Mouse (Mus musculus): ENCODE results near the gene Armc7. TPM values are rescaled to one million over a fixed set of nuclear protein-coding genes. Genes with fewer than 3 reads are reported as not detected.
A peak's percentile ranks its signal among the peaks of the same experiment; 100 is the strongest.
"Not testable (repeated sequence)": the region's sequence is repeated elsewhere in the genome, so short reads cannot be mapped to it uniquely, and the experiment has no call there.

Gene Armc7
- polyA plus RNA-seq, 1 experiment from 2014 or later: 7.1 TPM

DNA sequence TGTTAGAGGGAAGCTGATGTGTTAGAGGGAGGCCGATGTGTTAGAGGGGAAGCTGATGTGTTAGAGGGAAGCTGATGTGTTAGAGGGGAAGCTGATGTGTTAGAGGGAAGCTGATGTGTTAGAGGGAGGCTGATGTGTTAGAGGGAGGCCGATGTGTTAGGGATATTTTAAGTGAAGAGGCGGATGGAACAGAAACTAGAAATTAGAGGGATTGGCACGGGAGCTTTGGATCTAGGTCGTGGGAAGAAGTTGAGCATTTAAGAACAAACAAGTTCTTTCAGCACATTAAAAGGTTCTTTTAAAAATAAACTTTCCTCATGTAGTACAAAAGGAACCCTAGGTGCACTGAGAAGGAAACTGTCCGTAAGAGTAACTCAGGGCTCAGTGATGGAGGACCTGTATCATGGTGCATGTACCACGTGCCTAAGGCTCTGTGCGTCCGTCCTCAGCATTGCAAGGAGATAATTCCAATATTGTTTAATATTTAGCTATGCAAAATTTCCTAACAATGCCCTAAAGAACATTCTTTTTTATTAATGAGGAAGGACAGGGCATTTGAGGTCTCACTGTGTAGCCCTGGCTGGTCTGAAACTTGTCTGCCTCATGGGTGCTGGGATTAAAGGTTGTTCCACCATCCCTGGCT lies 3.0 kb downstream of the Armc7 start:
- WGBS: 78% methylated on average over 9 of the region's 9 CpGs
- H3K4me1 ChIP-seq: peaks cover 28% of the 10 kb centered on the region
- H3K4me3 ChIP-seq: no peak overlapping the region
- ATAC-seq (ENCODE audit: borderline replicate concordance, extremely low read depth, low FRiP score, low TSS enrichment): no peak
- H3K9me3 ChIP-seq: no peaks in the 10 kb centered on the region
- H3K4me2 ChIP-seq: no peak overlapping the region
- H3K9ac ChIP-seq: no peak overlapping the region
- no peaks in the 10 kb centered on the region for H3K27me3 ChIP-seq
- no peaks in the 10 kb centered on the region for H3K36me3 ChIP-seq
- no peak overlapping the region for H3K27ac ChIP-seq

DNA sequence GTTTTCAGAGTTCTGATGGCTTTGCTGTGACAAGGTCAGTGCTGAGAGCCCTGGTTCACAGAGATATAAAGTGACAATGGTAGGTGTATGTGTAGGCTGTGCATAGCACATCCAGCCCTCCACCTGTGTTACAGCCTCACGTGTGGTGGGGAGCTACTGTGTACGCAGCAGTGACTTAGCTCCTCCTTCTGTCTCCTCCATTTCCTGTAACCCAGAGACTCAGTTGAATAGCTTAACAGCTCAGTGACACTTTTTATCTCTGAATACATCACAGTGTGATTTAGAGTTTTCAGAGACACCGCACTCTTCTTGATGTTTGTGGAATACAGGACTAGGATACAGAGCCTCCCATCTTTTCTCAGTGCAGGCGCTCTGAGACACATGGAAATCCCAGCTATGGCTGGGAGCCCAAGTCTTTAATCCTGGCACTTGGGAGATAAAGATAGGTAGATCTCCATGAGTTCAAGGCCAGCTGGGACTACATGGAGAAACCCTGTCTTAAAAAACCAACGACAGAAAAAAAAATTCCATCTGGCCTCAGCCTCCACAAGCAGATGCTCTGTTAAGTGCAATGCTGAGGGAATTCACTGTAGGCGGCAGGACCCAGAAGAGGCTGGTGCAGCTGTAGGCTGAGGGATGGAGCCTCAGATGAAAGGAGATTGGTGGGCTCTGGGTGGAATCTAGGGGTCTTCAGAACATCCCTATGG lies 6.2 kb downstream of the Armc7 start:
- Histone ChIP-seq H3K9ac (no peak overlapping the region), H3K4me3 (no peak overlapping the region), H3K9me3 (no peaks in the 10 kb centered on the region), H3K4me2 (no peak overlapping the region), H3K27ac (no peak overlapping the region), H3K27me3 (no peaks in the 10 kb centered on the region), H3K36me3 (no peaks in the 10 kb centered on the region), H3K4me1 (peaks cover 8% of the 10 kb centered on the region)
- no peak for ATAC-seq (ENCODE audit: borderline replicate concordance, extremely low read depth, low FRiP score, low TSS enrichment)
- 69% methylated on average over 6 of the region's 6 CpGs for WGBS

DNA sequence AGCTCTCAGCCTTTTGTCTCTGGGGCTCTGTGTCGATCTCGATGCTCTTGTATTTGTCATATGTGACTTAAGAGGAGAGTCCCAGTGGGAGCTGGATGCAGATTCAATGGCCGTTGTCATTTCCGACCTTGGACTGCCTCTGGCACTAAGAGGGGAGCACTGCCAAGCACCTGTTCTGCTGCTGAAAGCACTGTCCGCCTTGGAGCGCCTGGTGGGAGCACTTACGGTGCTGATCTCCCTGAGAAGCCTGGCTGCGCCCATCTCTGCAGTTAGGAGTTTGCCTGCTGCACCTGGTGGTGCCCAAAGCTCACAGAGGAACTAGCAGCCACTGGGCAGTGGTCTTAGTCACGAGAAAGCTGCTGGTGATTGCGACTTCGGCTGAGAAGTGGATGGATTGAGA lies 7.8 kb downstream of the Armc7 start:
- Histone ChIP-seq H3K27me3 (no peaks in the 10 kb centered on the region), H3K4me1 (no peaks in the 10 kb centered on the region), H3K4me3 (no peak overlapping the region), H3K36me3 (no peaks in the 10 kb centered on the region), H3K4me2 (no peak overlapping the region), H3K9ac (no peak overlapping the region), H3K9me3 (no peaks in the 10 kb centered on the region), H3K27ac (no peak overlapping the region)
- 69% methylated on average over 11 of the region's 11 CpGs for WGBS
- no peak for ATAC-seq (ENCODE audit: borderline replicate concordance, extremely low read depth, low FRiP score, low TSS enrichment)

DNA sequence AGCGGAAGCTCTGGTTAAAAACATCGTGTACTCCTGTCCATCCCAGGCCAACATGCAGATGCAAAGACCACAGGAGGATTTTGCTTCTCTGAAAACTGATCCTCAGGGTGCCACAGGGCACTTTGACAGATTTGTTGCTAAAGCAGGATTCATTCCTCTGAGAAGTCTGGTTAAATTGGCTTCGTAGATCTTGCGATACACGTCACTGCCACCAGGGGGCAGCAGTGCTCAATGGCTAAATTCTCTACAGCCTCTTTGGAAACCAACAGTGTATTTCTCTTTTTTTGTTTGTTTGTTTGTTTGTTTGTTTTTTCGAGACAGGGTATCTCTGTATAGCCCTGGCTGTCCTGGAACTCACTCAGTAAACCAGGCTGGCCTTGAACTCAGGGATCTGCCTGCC lies 8.3 kb downstream of the Armc7 start:
- no peaks in the 10 kb centered on the region for H3K4me1 ChIP-seq
- no peak overlapping the region for H3K4me2 ChIP-seq
- no peaks in the 10 kb centered on the region for H3K27me3 ChIP-seq
- H3K4me3 ChIP-seq: no peak overlapping the region
- no peak for ATAC-seq (ENCODE audit: borderline replicate concordance, extremely low read depth, low FRiP score, low TSS enrichment)
- H3K36me3 ChIP-seq: no peaks in the 10 kb centered on the region
- 17% methylated on average over 6 of the region's 6 CpGs for WGBS
- no peaks in the 10 kb centered on the region for H3K9me3 ChIP-seq
- no peak overlapping the region for H3K27ac ChIP-seq
- H3K9ac ChIP-seq: no peak overlapping the region

DNA sequence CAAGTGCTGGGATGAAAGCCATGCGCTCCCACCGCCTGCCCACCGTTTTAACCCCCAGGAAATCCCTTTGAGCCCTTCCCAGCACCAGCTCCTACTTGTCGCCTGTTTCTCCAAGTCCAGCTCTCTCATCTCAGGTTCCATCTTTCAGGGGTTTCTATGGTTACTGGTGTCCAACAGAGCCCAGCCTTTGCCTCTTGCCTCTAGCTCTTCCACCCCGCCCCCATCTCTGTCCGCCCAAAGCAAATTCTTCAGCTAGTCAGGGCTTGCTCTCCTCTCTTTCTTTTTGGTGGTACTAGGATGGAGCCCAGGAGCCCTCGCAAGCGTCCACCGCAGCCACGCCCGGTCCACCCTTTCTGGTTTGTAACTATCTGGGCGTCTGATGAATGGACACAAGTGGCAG lies 9.7 kb downstream of the Armc7 start:
- ATAC-seq (ENCODE audit: borderline replicate concordance, extremely low read depth, low FRiP score, low TSS enrichment): no peak
- Histone ChIP-seq H3K27ac (no peak overlapping the region), H3K9me3 (no peaks in the 10 kb centered on the region), H3K4me1 (no peaks in the 10 kb centered on the region), H3K9ac (no peak overlapping the region), H3K27me3 (no peaks in the 10 kb centered on the region), H3K36me3 (no peaks in the 10 kb centered on the region), H3K4me3 (no peak overlapping the region), H3K4me2 (no peak overlapping the region)
- 59% methylated on average over 12 of the region's 12 CpGs for WGBS

DNA sequence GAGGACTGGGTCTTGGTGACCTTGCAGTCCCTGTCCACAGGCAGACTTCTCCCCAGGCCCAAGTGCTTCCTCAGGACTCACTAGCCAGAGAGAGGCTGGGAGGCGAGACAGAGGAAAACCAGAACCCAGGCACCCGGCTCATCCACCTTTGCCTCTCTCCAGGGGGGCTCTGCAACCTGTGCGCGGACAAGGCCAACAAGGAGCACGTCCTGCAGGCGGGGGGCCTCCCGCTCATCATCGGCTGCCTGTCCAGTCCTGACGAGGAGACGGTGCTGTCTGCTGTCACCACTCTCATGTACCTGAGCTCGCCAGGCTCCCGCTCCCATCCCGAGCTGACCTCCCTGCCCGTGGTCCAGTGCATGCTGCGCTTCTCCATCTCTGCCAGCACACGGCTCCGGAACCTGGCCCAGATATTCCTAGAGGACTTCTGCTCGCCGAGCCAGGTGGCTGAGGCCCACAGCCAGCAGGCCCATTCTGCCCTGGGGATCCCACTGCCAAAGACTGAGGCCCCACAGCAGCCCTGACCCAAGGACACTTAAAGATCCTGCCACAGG lies 13.2 kb downstream of the Armc7 start:
- Histone ChIP-seq H3K4me1 (peaks cover 16% of the 10 kb centered on the region), H3K27ac (no peak overlapping the region), H3K9me3 (no peaks in the 10 kb centered on the region), H3K9ac (no peak overlapping the region), H3K4me3 (no peak overlapping the region), H3K4me2 (no peak overlapping the region), H3K36me3 (no peaks in the 10 kb centered on the region), H3K27me3 (no peaks in the 10 kb centered on the region)
- ATAC-seq (ENCODE audit: borderline replicate concordance, extremely low read depth, low FRiP score, low TSS enrichment): no peak
- 85% methylated on average over 19 of the region's 19 CpGs for WGBS

DNA sequence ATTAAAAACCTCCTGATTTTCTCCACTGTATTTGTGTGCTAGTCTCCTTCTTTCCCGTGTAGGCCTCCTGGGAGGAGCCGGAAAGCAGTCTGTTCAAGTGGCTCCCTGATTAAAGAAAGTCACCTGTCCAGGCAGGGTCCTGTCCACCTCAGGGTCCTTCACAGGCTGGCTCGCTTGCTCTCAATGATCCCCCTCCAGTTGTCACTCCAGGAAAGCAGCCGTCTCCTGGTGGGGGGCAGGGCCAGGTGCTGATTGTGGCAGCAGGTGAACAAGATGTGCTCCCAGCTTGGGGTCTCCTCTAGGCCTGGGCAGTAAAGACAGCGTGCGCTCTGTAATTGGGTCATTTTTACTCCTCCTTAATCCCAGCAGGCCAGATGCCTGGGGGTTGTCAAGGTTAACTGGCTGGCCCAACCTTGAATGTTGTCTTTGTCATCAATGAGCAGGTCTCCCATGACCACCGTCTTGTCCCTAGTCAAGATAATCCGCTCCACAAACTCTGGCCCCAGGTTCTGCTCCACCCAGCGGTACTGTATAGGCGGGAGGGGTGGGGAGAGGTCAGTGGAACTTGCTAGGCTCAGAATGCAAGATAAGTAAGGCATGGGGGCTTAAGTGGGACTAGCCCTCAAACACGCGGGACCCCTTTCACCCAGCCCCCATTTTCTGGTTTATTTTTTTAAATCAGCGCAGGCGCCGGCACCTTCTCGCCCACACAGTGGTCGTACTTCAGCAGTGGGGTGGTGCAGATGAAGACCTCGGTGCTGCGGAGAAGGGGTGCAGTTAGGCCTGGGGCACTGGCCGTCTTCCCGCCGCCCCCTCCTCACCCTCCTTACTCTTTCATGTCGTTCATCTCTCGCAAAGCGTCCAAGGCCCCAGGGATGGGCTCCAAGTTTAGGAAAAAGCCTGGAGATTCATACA lies 15.2 kb downstream of the Armc7 start:
- peak; percentile 28; the same call in 1 of the 2 replicates for ATAC-seq (ENCODE audit: borderline replicate concordance, extremely low read depth, low FRiP score, low TSS enrichment)
- H3K27ac ChIP-seq: no peak overlapping the region; the same call in 1 of the 2 replicates
- WGBS: 18% methylated on average over 25 of the region's 25 CpGs

DNA sequence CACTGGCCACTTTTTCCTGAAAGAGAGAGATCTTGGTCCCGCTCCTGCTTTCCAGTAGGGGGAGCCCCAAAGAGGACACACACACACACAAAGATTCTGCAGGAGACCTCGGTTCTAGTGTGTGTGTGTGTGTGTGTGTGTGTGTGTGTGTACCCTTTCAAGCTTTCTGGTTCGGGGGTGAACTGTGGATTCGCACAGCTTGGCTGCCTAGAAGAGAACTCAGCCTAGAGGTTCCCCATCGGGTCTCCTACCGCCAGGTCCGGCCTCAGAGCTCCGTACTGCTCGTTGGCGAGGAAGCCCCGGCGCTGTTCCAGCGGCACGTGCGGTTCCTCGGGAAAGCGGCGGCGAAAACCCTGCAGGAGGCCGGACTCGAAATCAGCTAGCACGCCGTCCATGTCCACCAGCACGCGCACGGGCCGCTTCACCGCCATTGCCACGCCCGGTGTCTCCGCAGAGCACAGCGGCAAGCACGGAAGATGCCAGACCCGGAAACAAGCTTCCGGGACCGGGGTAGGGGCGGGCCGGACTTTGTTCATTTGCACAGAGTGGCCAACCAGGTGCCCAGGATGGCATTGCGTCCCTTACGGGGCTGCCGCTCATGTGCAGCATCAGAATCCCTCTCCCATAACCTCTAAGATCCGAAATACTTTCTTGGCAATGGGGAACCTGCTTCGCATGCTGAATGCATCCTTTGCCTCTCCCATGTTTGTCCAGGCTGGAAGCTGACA lies 16.1 kb downstream of the Armc7 start, which contains the start of gene Nt5c:
Gene Nt5c, minus strand, starts transcription at position 507 of the 728 bp plus-strand sequence.
- H3K9me3 ChIP-seq: no peaks in the 10 kb centered on the region
- H3K27me3 ChIP-seq: no peaks in the 10 kb centered on the region
- WGBS: under 1% methylated on average over 43 of the region's 43 CpGs
- H3K9ac ChIP-seq: peak within 1 kb of the TSS; percentile 59
- ATAC-seq (ENCODE audit: borderline replicate concordance, extremely low read depth, low FRiP score, low TSS enrichment): peak; percentile 86
- H3K4me3 ChIP-seq: peak within 1 kb of the TSS; percentile 85
- no peaks in the 10 kb centered on the region for H3K36me3 ChIP-seq
- peak within 1 kb of the TSS; percentile 87 for H3K27ac ChIP-seq
- H3K4me2 ChIP-seq: peak within 1 kb of the TSS; percentile 87
- peaks cover 16% of the 10 kb centered on the region for H3K4me1 ChIP-seq

More for the DNA sequence above, 15.2 kb downstream of the Armc7 start:
- H3K36me3 ChIP-seq: no peaks in the 10 kb centered on the region
- peak overlapping the region; percentile 59 for H3K9ac ChIP-seq
- no peaks in the 10 kb centered on the region for H3K27me3 ChIP-seq
- H3K4me3 ChIP-seq: peak overlapping the region; percentile 85
- H3K4me1 ChIP-seq: peaks cover 16% of the 10 kb centered on the region
- H3K4me2 ChIP-seq: peak overlapping the region; percentile 87
- H3K9me3 ChIP-seq: no peaks in the 10 kb centered on the region

DNA sequence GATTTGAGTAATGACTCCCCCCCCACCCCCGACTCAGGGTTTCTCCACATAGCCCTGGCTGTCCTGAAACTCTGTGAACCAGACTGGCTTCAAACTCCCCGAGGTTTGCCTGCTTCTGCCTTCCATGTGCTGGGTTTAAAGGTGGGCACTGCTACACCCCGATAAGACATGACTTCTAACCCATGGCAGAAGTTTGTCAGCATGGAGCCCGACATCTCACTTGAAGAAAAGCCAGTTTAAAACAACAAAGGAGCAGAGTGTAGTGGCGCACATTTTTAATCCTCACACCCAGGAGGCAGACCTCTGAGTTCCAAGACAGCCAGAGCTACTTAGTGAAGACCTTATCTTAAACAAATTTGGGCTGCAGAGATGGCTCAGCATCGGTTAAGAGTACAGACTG lies 16.9 kb downstream of the Armc7 start:
- Histone ChIP-seq H3K9me3 (no peaks in the 10 kb centered on the region), H3K27ac (no peak overlapping the region), H3K4me3 (peak overlapping the region; percentile 85), H3K36me3 (peaks cover 6% of the 10 kb centered on the region), H3K4me2 (peak overlapping the region; percentile 87), H3K27me3 (no peaks in the 10 kb centered on the region), H3K4me1 (peaks cover 16% of the 10 kb centered on the region), H3K9ac (peak overlapping the region; percentile 59; the same call in 1 of the 2 replicates)
- ATAC-seq (ENCODE audit: borderline replicate concordance, extremely low read depth, low FRiP score, low TSS enrichment): no peak
- WGBS: 24% methylated on average over 6 of the region's 6 CpGs

DNA sequence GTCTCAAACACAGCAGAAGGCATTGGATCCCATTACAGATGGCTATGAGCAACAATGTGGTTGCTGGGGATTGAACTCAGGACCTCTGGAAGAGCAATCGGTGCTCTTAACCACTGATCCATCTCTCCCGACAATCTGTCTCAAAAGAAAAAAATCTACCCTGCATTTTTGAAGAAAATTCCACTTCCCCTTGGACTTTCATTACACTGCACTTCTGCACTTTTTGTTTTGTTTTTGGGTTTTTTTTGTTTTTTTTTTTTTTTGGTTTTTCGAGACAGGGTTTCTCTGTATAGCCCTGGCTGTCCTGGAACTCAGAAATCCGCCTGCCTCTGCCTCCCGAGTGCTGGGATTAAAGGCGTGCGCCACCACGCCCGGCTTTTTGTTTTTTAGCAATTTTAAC lies 21.1 kb downstream of the Armc7 start:
- not testable (repeated sequence) for ATAC-seq (ENCODE audit: borderline replicate concordance, extremely low read depth, low FRiP score, low TSS enrichment); H3K27me3 ChIP-seq; H3K27ac ChIP-seq; H3K9me3 ChIP-seq; H3K4me3 ChIP-seq; H3K4me2 ChIP-seq; H3K9ac ChIP-seq; H3K4me1 ChIP-seq
- 83% methylated on average over 9 of the region's 9 CpGs for WGBS
- peaks cover 46% of the 10 kb centered on the region for H3K36me3 ChIP-seq

DNA sequence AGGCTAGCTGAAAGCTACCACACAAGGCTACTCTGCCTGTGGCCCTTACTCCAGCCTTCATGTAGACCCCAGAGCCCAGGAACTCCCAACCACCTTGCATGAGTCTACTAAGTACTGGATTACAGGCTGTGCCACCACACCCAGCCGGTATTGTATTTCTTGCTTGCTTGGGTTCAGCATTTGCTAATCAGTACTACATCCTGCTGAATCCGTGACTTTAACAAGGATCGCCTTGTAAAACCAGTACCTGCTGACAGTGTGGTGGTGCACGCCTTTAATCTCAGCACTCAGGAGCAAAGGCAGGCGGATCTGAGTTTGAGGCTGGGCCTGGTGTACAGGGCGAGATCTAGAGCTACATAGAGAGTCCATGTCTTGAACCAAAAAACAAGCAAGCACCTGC lies 27.2 kb downstream of the Armc7 start:
- 88% methylated on average over 6 of the region's 6 CpGs for WGBS
- peaks cover 6% of the 10 kb centered on the region; the same call in 1 of the 2 replicates for H3K4me1 ChIP-seq
- H3K4me3 ChIP-seq: no peak overlapping the region
- no peak for ATAC-seq (ENCODE audit: borderline replicate concordance, extremely low read depth, low FRiP score, low TSS enrichment)
- peaks cover 54% of the 10 kb centered on the region for H3K36me3 ChIP-seq
- H3K4me2 ChIP-seq: no peak overlapping the region
- no peak overlapping the region for H3K27ac ChIP-seq
- H3K9ac ChIP-seq: no peak overlapping the region
- no peaks in the 10 kb centered on the region for H3K9me3 ChIP-seq
- no peaks in the 10 kb centered on the region for H3K27me3 ChIP-seq
